Mouse (Mus musculus) regulatory T cell (primary cell): Measurements from ENCODE around the gene Slc9c1.

ENCODE experiments used
- in situ Hi-C: fragments of 300-600 bp; cut with MboI, MseI; formaldehyde crosslinking; loops from one replicate; pipeline ENCODE4 v1.15.1; 2025; ENCODE audit warnings: high pct_unique_total_duplicates

Slc9c1 gene

GRCm38 (mm10) chr16:45624791-45625190, 89.7 kb downstream of the Slc9c1 start:
- in situ Hi-C loops, result no loop called here

GRCm38 (mm10) chr16:45625342-45625741, 90.2 kb downstream of the Slc9c1 start:
- in situ Hi-C loops, result no loop called here

- in situ Hi-C loops, result loop anchor here (5.0 kb wide), 1 partner anchor 432 kb away; no protein-coding TSS in a partner anchor
Observed at GRCm38 (mm10) chr16:45629497-45630105, 94.5 kb downstream of the Slc9c1 start.

GRCm38 (mm10) chr16:45630347-45630960, 95.3 kb downstream of the Slc9c1 start:
- in situ Hi-C loops, result loop anchor here (5.0 kb wide), 1 partner anchor 433 kb away; no protein-coding TSS in a partner anchor

- in situ Hi-C loops, result loop anchor here (5.0 kb wide), 1 partner anchor 435 kb away; no protein-coding TSS in a partner anchor
Observed at GRCm38 (mm10) chr16:45632420-45632819, 97.3 kb downstream of the Slc9c1 start.

- in situ Hi-C loops, result no loop called here
Observed at GRCm38 (mm10) chr16:45635826-45636225, 100.7 kb downstream of the Slc9c1 start.

- in situ Hi-C loops, result no loop called here
Observed at GRCm38 (mm10) chr16:45640070-45640762, 105.1 kb downstream of the Slc9c1 start.

GRCm38 (mm10) chr16:45641301-45641700, 106.2 kb downstream of the Slc9c1 start:
- in situ Hi-C loops, result no loop called here

- in situ Hi-C loops, result no loop called here
Observed at GRCm38 (mm10) chr16:45643944-45644343, 108.8 kb downstream of the Slc9c1 start.

GRCm38 (mm10) chr16:45644380-45644779, 109.3 kb downstream of the Slc9c1 start:
- in situ Hi-C loops, result no loop called here

- in situ Hi-C loops, result no loop called here
Observed at GRCm38 (mm10) chr16:45651497-45651896, 116.4 kb downstream of the Slc9c1 start.

GRCm38 (mm10) chr16:45653009-45653933, 118.2 kb downstream of the Slc9c1 start:
- in situ Hi-C loops, result no loop called here

- in situ Hi-C loops, result no loop called here
Observed at GRCm38 (mm10) chr16:45653934-45654332, 118.8 kb downstream of the Slc9c1 start, which contains the start of gene BC016579. Gene BC016579 (minus strand): TSS chr16:45654068.

- in situ Hi-C loops, result no loop called here
Observed at GRCm38 (mm10) chr16:45654465-45654864, 119.4 kb downstream of the Slc9c1 start.
